Mouse (Mus musculus) embryonic facial prominence, embryonic 12.5 days (tissue): ENCODE results near the gene Col6a4. TPM values are rescaled to one million over a fixed set of nuclear protein-coding genes. Genes with fewer than 3 reads are reported as not detected.

Experiments
- ATAC-seq: fragments of 200-750 bp; cut with Nextera tagmentation; 2 replicates; pipeline ENCODE4 v1.8.0; 2017; ENCODE audit not compliant: insufficient number of reproducible peaks, insufficient read depth, low FRiP score, low TSS enrichment
- H3K27ac ChIP-seq: fragments of 300-500 bp; sonication (generic); 2 replicates; pipeline ENCODE4 v1.5.1; 2016; ENCODE audit warnings: mild to moderate bottlenecking
- H3K27me3 ChIP-seq: fragments of 300-500 bp; sonication (generic); 2 replicates; pipeline ENCODE4 v1.6.1; 2016; ENCODE audit warnings: mild to moderate bottlenecking, moderate library complexity
- H3K36me3 ChIP-seq: fragments of 300-500 bp; sonication (generic); 2 replicates; pipeline ENCODE4 v1.6.1; 2016; ENCODE audit warnings: mild to moderate bottlenecking
- H3K4me1 ChIP-seq: fragments of 300-500 bp; sonication (generic); 2 replicates; pipeline ENCODE4 v1.6.1; 2016
- H3K4me2 ChIP-seq: fragments of 300-500 bp; sonication (generic); replicated peaks from 2 replicates; pipeline ENCODE4 v1.6.1; 2016; ENCODE audit warnings: mild to moderate bottlenecking, moderate library complexity
- H3K4me3 ChIP-seq: fragments of 300-500 bp; sonication (generic); 2 replicates; pipeline ENCODE4 v1.5.1; 2016; ENCODE audit warnings: mild to moderate bottlenecking
- H3K9ac ChIP-seq: fragments of 300-500 bp; sonication (generic); 2 replicates; pipeline ENCODE4 v1.6.1; 2016; ENCODE audit warnings: mild to moderate bottlenecking, moderate library complexity
- H3K9me3 ChIP-seq: fragments of 300-500 bp; sonication (generic); 2 replicates; pipeline ENCODE4 v1.6.1; 2016; ENCODE audit warnings: mild to moderate bottlenecking, moderate library complexity
- WGBS: fragments of 180-500 bp; shearing (Covaris S2); methylation state at CpG from one replicate; pipeline ENCODE4 v1.1.7; 2016; 5-methylcytosine and 5-hydroxymethylcytosine counted together
- polyA plus RNA-seq: library from polyadenylated mRNA; unstranded; fragments of >200 nt; fragmentation: Nextera tagmentation; extraction: Ambion mirVana; gene quantifications from 2 replicates; pipeline ENCODE4 v1.2.1, GENCODE M21; 2016

The Col6a4 gene
- polyA plus RNA-seq, 1 experiment from 2014 or later = 0.13 TPM

- 76% methylated on average over 6 of the region's 6 CpGs for WGBS
- no peaks in the 10 kb centered on the region for H3K27me3 ChIP-seq
- ATAC-seq = no peak
- H3K27ac ChIP-seq = no peak overlapping the region
- no peak overlapping the region for H3K4me2 ChIP-seq
- H3K9me3 ChIP-seq = no peaks in the 10 kb centered on the region
- no peak overlapping the region for H3K9ac ChIP-seq
- no peaks in the 10 kb centered on the region for H3K4me1 ChIP-seq
- no peak overlapping the region for H3K4me3 ChIP-seq
- H3K36me3 ChIP-seq = no peaks in the 10 kb centered on the region
Observed at GRCm38 (mm10) chr9:106071651-106072050, 24.9 kb downstream of the Col6a4 start.

- ATAC-seq = no peak
- WGBS = 90% methylated on average over 4 of the region's 4 CpGs
Observed at GRCm38 (mm10) chr9:106053446-106053845, 43.1 kb downstream of the Col6a4 start.

DNA sequence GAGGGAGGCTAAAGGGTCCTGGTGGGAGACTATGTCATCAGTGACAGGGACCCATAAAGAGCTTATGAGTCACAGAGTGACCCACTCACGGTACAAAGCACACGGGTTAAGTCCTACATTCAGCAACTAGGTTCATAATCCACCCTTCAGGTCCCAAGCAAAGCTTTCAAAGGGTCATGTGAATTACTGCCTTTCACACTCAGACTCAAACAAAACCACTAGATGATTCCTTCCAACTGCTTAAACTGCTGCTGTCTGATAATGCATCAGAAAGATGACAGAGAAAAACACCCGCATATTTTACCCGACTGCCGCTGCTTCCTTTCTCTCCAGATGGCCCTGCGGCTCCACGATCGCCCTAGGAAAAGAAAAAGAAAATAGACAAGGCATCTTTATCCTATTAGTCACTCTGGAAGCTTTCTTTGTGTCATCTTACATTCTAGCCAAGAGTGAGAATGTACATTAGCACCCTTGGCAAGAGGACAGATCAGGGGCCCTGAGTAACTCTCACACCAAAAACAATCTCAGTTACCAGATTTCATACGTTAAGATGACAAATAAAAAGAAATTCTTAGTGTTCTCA is 52.6 kb downstream of the Col6a4 start:
- no peak for ATAC-seq
- 63% methylated on average over 9 of the region's 9 CpGs for WGBS

More at GRCm38 (mm10) chr9:106053446-106053845, 43.1 kb downstream of the Col6a4 start:
- Histone ChIP-seq H3K9ac (no peak overlapping the region), H3K27me3 (no peaks in the 10 kb centered on the region), H3K27ac (no peak overlapping the region), H3K4me2 (no peak overlapping the region), H3K36me3 (no peaks in the 10 kb centered on the region), H3K4me3 (no peak overlapping the region), H3K4me1 (no peaks in the 10 kb centered on the region), H3K9me3 (no peaks in the 10 kb centered on the region)

GRCm38 (mm10) chr9:106039915-106040659 is 56.5 kb downstream of the Col6a4 start:
- no peak for ATAC-seq
- Histone ChIP-seq H3K4me3 (no peak overlapping the region), H3K27ac (no peak overlapping the region), H3K9me3 (no peaks in the 10 kb centered on the region), H3K9ac (no peak overlapping the region), H3K36me3 (no peaks in the 10 kb centered on the region), H3K27me3 (no peaks in the 10 kb centered on the region), H3K4me2 (no peak overlapping the region), H3K4me1 (no peaks in the 10 kb centered on the region)
- 73% methylated on average over 8 of the region's 8 CpGs for WGBS

More for the DNA sequence above, 52.6 kb downstream of the Col6a4 start:
- H3K9ac ChIP-seq = no peak overlapping the region
- H3K36me3 ChIP-seq = no peaks in the 10 kb centered on the region
- no peak overlapping the region for H3K4me3 ChIP-seq
- no peaks in the 10 kb centered on the region for H3K4me1 ChIP-seq
- no peaks in the 10 kb centered on the region for H3K27me3 ChIP-seq
- no peak overlapping the region for H3K4me2 ChIP-seq
- no peak overlapping the region for H3K27ac ChIP-seq
- no peaks in the 10 kb centered on the region for H3K9me3 ChIP-seq

- Histone ChIP-seq H3K36me3 (no peaks in the 10 kb centered on the region), H3K4me1 (no peaks in the 10 kb centered on the region), H3K27ac (no peak overlapping the region), H3K9me3 (no peaks in the 10 kb centered on the region), H3K4me3 (no peak overlapping the region), H3K4me2 (no peak overlapping the region), H3K27me3 (no peaks in the 10 kb centered on the region), H3K9ac (no peak overlapping the region)
- ATAC-seq = no peak
- 73% methylated on average over 1 of the region's 1 CpGs for WGBS
Observed at GRCm38 (mm10) chr9:106039276-106039675, 57.3 kb downstream of the Col6a4 start.

- no peaks in the 10 kb centered on the region for H3K4me1 ChIP-seq
- no peak overlapping the region for H3K4me3 ChIP-seq
- H3K27me3 ChIP-seq = no peaks in the 10 kb centered on the region
- no peaks in the 10 kb centered on the region for H3K9me3 ChIP-seq
- H3K27ac ChIP-seq = no peak overlapping the region
- 4% methylated on average over 4 of the region's 4 CpGs for WGBS
- ATAC-seq = no peak
- no peaks in the 10 kb centered on the region for H3K36me3 ChIP-seq
- H3K9ac ChIP-seq = no peak overlapping the region
- no peak overlapping the region for H3K4me2 ChIP-seq
Observed at GRCm38 (mm10) chr9:106038865-106039264, 57.7 kb downstream of the Col6a4 start.

DNA sequence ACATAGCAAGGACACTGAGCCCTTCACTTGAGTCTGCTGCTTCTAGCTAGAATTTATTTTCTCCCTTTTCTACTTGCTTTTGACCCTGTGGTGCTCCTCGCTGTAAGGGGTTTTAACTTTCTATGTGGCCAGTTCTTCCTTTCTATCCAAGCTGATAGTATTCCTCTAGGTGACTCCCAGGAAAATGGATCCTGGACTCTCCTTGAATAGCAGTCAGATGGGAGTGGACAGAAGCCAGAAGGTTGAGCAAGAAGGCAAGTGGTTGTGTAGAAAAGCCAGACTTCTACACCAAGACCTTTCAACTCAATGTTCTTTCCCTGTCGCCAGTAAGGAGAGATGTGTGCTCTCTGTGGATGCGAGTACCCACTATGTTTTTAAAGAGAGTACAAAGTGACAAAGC is 80.9 kb downstream of the Col6a4 start:
- ATAC-seq = no peak
- no peaks in the 10 kb centered on the region for H3K4me1 ChIP-seq
- H3K4me2 ChIP-seq = no peak overlapping the region
- H3K4me3 ChIP-seq = no peak overlapping the region
- no peaks in the 10 kb centered on the region for H3K27me3 ChIP-seq
- H3K36me3 ChIP-seq = no peaks in the 10 kb centered on the region
- no peak overlapping the region for H3K9ac ChIP-seq
- no peaks in the 10 kb centered on the region for H3K9me3 ChIP-seq
- H3K27ac ChIP-seq = no peak overlapping the region
- 83% methylated on average over 3 of the region's 3 CpGs for WGBS

- Histone ChIP-seq H3K9me3 (no peaks in the 10 kb centered on the region), H3K9ac (no peak overlapping the region), H3K4me2 (no peak overlapping the region), H3K27ac (no peak overlapping the region), H3K36me3 (no peaks in the 10 kb centered on the region), H3K27me3 (no peaks in the 10 kb centered on the region), H3K4me1 (no peaks in the 10 kb centered on the region), H3K4me3 (no peak overlapping the region)
- no peak for ATAC-seq
- WGBS = 86% methylated on average over 11 of the region's 11 CpGs
Observed at GRCm38 (mm10) chr9:106013139-106013538, 83.4 kb downstream of the Col6a4 start.

- Histone ChIP-seq H3K27me3 (no peaks in the 10 kb centered on the region), H3K36me3 (no peaks in the 10 kb centered on the region), H3K9me3 (no peaks in the 10 kb centered on the region), H3K4me3 (no peak overlapping the region), H3K27ac (no peak overlapping the region), H3K4me2 (no peak overlapping the region), H3K4me1 (no peaks in the 10 kb centered on the region), H3K9ac (no peak overlapping the region)
- ATAC-seq = no peak
- 61% methylated on average over 11 of the region's 11 CpGs for WGBS
Observed at GRCm38 (mm10) chr9:105997955-105998354, 98.6 kb downstream of the Col6a4 start.

DNA sequence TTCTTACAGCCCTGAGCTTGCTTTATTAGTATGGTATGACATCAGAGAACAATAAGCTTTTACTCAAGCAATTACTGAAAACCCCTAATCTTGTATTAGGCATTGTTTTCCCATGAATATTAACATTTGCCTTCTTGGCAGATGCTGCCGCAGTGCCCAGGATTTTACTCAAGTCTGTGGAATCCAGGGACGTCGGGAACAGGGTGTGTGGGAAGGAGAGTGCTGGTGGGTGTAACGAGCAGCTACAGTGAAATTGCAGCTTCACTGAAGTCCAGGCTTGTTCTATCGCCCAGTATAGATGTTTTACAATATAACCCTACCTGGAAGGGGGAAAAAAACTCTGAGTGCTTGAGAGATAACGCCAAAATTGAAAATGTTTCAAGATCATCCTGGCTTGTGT is 104.2 kb downstream of the Col6a4 start:
- WGBS = 79% methylated on average over 6 of the region's 6 CpGs
- no peak overlapping the region for H3K27ac ChIP-seq

GRCm38 (mm10) chr9:105990099-105990498 is 106.5 kb downstream of the Col6a4 start:
- Histone ChIP-seq H3K4me3 (no peak overlapping the region), H3K9ac (no peak overlapping the region), H3K27me3 (no peaks in the 10 kb centered on the region), H3K4me1 (no peaks in the 10 kb centered on the region), H3K9me3 (no peaks in the 10 kb centered on the region), H3K36me3 (no peaks in the 10 kb centered on the region), H3K27ac (no peak overlapping the region), H3K4me2 (no peak overlapping the region)
- ATAC-seq = no peak
- WGBS = 69% methylated on average over 6 of the region's 6 CpGs

More for the DNA sequence above, 104.2 kb downstream of the Col6a4 start:
- Histone ChIP-seq H3K4me1 (no peaks in the 10 kb centered on the region), H3K9ac (no peak overlapping the region), H3K27me3 (no peaks in the 10 kb centered on the region), H3K4me3 (no peak overlapping the region), H3K36me3 (no peaks in the 10 kb centered on the region), H3K4me2 (no peak overlapping the region), H3K9me3 (no peaks in the 10 kb centered on the region)
- ATAC-seq = no peak

GRCm38 (mm10) chr9:105989468-105989867 is 107.1 kb downstream of the Col6a4 start:
- Histone ChIP-seq H3K4me1 (no peaks in the 10 kb centered on the region), H3K9ac (no peak overlapping the region), H3K27me3 (no peaks in the 10 kb centered on the region), H3K9me3 (no peaks in the 10 kb centered on the region), H3K36me3 (no peaks in the 10 kb centered on the region), H3K27ac (no peak overlapping the region), H3K4me3 (no peak overlapping the region), H3K4me2 (no peak overlapping the region)
- WGBS = 89% methylated on average over 6 of the region's 6 CpGs
- ATAC-seq = no peak
